Mouse (Mus musculus): ENCODE data around the gene Nupr1.
"Not testable (repeated sequence)": the region's sequence is repeated elsewhere in the genome, so short reads cannot be mapped to it uniquely, and the experiment has no call there.

Gene Nupr1

DNA sequence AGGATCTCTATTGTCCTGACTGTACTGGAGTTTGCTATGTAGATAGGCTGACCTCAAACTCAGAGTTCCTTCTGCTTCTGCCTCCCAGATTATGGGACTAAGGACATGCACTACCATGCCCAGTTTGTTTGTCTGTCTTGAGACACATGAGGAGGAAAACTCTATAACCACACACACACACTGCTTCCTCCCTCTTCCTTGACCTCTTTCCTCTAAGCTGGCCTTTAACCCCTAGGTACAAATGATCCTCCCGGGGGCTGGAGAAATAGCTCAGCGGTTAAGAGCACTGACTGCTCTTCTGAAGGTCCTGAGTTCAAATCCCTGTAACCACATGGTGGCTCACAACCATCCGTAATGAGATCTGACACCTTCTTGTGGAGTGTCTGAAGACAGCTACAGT is 13.7 kb upstream of the Nupr1 start:
- no peak for DNase-seq (ENCODE audit: low read depth, low spot score)

- DNase-seq (ENCODE audit: low read depth, low spot score), result not testable (repeated sequence)
These were observed 12.6 kb upstream of the Nupr1 start for GRCm38 (mm10) chr7:126643244-126643617.

DNA sequence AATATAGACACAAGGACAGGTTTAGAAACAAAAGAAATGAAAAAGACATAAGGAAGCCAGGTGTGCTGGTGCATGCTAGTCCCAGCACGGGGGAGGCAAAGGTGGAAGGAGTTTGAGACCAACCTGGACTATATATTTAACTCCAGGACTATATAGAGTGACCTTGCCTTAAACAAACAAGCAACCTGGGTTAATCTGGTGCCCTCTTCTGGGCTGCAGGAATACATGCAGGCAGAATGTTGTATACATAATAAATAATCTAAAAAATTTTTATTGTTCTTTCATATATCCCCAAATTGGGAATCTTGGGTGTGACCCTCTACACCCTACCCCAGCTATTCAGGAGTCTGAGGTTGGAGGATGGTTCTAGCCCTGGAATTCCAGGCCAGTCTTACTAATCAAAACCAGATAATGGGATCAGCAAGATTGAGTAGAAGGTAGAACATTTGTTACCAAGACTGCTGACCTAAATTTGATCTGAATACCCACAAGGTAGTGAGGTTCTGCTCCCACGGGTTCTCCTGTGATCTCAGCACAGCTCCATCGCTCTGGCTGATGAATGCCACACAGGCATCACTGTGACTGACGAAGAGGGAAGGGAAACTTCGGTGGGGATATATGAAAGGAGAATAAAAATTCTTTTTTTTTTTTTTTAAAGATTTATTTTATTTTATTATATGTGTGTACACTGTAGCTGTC is 12.0 kb upstream of the Nupr1 start:
- DNase-seq (ENCODE audit: low read depth, low spot score), result no peak

- DNase-seq (ENCODE audit: low read depth, low spot score), result no peak
These were observed 6.3 kb upstream of the Nupr1 start for GRCm38 (mm10) chr7:126636733-126637520.

DNA sequence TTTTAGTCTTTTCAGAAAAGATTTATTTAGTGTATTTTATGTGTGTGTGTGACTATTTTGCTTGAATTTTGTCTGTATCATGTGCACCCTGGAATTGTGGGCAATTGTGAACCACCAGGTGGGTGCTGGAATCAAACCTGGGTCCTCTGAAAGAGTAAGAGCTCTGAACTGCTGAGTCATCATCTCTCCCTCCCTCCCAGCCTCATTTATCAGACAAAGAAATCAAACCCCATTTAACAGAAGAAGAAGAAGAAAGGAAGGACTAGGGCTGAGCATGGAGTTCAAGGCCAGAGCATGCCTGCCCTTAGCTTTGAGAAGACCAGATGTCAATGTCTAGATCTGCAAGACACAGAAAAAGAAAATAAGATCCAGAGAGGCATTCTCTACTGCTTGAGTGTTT is 4.7 kb upstream of the Nupr1 start:
- no peak for DNase-seq (ENCODE audit: low read depth, low spot score)

DNA sequence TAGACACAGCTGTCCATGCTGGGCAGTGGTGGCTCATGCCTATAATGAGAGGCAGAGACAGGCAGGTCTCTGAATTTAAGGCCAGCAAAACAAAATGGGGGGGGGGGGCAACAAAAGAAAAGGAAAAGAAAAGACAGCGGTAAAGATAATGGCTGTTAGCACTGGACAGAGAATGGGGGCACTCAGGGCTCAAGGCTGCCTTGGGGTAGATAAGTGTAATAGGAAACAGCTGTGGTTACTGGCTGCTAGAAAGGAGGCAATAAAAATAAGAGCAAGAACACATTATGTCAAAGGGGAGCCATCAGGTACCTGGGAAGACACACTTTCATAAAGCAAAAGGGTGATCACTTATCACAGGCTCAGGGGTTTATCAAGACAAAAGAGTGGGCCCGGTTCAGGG is 1.8 kb upstream of the Nupr1 start:
- no peak for DNase-seq (ENCODE audit: low read depth, low spot score)

GRCm38 (mm10) chr7:126629915-126630314 is 746 bp downstream of the Nupr1 start:
- no peak for DNase-seq (ENCODE audit: low read depth, low spot score)

DNA sequence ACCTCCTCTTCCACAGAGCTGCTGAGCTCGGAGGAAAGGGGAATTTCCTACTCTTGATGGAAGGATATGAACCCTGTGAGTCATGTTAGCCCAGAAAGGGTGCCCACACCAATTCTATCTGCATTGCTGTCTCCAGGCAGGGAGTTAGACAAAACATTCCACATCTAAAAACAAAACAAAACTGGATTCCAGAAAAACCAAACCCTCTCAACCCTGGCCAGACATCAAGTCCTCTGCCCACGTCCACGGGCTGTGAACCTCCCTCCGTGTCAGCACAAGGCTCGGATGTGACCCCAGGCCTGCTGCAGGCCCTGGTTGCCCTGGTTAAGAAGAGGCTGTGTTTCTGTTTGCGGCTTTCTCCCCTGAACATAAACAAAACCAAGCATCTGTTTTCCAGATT is 2.5 kb downstream of the Nupr1 start:
- DNase-seq (ENCODE audit: low read depth, low spot score), result no peak

DNA sequence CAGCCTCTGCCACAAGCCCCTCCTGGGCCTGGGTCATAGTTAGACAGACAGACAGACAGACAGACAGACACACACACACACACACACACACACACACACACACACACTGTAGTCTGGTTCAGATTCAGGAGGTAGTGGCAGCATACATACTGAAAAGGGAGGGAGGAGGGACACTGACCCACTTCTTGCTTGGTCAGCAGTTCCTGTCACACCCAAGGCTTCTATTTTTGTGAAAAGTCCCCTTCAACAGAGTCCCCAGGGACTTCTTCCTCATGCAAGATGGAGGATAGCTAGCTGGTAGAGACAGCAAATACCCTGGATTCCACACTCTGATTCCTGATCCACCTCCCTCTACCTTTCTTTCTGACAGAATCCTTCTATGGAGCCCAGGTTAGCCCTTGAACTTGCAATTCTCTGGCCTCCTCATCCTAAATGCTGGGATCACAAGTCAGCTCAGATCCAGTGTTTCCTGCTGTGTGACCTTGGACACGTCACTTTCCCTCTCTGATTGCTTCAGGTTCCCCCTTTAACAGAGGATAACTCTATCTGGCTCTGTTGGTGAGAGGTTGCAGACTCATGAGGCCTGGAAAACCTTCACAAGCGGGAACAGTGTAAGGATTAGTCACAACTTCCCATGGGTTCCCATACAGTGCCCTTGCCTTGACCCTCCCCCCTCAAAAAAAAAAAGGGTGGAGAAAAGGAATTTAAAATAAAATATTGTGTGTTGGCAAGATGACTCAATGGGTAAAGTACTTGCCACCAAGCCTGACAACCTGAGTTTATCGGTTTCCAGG is 4.7 kb downstream of the Nupr1 start:
- DNase-seq (ENCODE audit: low read depth, low spot score), result no peak

DNA sequence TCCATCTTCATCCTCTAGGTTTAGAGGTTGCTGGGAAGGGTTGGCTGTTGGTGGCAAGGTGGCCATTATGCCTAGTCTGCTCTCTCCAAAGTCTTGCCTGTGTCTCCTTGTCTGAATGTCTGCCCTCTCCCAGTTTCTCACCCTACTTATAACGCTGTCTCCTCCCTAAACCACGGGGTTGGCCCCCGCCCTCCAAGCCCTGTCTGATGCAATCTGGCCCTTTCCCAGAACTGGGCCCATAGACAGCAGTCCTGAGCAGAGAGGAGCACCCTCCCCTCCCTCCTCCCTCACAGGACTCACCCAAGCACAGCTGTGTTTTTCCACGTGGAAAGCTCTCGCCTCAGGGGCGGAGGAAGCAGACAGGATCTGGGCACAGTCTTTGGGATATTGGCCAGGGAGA is 5.3 kb downstream of the Nupr1 start:
- DNase-seq (ENCODE audit: low read depth, low spot score), result no peak

GRCm38 (mm10) chr7:126624774-126625173 is 5.9 kb downstream of the Nupr1 start:
- no peak for DNase-seq (ENCODE audit: low read depth, low spot score)

DNA sequence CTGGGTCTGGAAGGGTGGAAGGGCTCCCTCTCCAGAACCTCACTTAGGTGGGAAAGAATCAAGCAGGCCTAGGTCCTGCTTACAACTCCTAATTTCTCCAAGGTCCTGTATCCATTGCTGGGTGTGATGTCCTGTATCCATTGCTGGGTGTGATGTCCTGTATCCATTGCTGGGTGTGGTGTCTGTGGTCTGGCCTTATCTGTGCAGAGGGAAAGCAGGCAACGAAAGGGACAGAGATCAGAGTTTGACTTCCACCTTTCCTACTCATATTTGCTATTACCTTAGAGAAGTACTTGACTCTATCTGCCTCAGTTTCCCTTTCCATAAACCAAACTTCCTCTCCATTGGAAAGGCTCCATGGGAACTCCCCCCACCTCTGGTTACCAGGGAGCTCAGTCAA is 7.3 kb downstream of the Nupr1 start:
- DNase-seq (ENCODE audit: low read depth, low spot score), result no peak

GRCm38 (mm10) chr7:126621452-126622359 is 9.0 kb downstream of the Nupr1 start:
- no peak for DNase-seq (ENCODE audit: low read depth, low spot score)

DNA sequence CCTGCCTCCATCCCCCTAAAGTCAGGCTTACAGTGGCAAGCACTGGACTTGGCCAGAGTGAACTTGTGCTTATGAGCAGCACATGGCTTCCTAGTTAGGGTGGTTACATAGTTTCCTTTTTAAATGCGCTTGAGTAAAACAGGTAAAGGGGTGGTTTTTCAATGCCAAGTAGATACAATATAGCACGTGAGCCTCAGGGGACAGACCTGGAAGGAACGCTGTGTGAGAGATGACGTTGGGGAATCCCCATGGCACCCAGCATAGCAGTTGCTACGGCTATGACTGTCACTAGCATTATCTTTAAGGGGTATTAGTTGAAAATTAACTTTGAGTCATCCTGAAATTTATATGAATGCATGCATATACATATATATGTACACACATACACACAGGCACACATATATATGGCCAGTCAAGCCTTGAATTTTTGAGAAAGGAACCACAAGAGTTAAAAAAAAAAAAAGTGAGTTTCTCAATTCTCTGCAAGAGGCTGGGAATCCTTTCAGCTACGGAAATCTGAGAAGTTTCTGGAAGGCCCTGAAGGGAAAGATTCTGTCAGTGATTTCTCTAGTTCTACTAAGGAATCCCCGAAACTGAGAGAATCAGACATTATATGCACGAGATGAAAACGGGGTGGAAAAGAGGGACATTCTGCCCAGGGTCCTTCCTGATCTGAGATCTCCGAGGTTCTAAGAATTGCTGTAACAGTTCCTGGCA is 10.9 kb downstream of the Nupr1 start:
- DNase-seq (ENCODE audit: low read depth, low spot score), result no peak

GRCm38 (mm10) chr7:126616707-126617106 is 14.0 kb downstream of the Nupr1 start:
- no peak for DNase-seq (ENCODE audit: low read depth, low spot score)

- DNase-seq (ENCODE audit: low read depth, low spot score), result no peak
These were observed 17.9 kb downstream of the Nupr1 start for GRCm38 (mm10) chr7:126612736-126613135.

GRCm38 (mm10) chr7:126607796-126608195 is 22.9 kb downstream of the Nupr1 start:
- DNase-seq (ENCODE audit: low read depth, low spot score), result no peak

GRCm38 (mm10) chr7:126607064-126607463 is 23.6 kb downstream of the Nupr1 start:
- no peak for DNase-seq (ENCODE audit: low read depth, low spot score)

GRCm38 (mm10) chr7:126606611-126607010 is 24.1 kb downstream of the Nupr1 start:
- DNase-seq (ENCODE audit: low read depth, low spot score), result no peak

DNA sequence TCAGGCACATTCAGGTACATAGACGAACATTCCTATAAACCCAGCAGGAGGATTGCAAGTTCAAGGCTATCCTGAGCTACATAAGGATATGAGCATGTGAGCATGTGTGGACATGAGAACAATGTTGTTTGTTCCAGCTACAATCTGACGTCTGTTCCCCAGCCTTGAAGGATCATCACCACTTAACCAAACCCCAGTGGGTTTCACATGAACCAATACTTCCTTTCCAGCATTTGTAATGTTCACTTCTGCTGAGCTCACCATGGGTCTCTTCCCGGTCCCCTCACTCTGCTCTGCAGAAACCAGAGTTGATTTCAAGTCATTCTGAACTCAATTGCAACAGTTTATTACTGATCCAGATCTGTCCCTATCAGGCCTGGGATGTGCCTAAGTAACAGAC is 28.0 kb downstream of the Nupr1 start:
- DNase-seq (ENCODE audit: low read depth, low spot score), result no peak

GRCm38 (mm10) chr7:126601896-126602295 is 28.8 kb downstream of the Nupr1 start:
- DNase-seq (ENCODE audit: low read depth, low spot score), result no peak
